Mouse (Mus musculus): ENCODE data around the gene Elf1. TPM values are rescaled to one million over a fixed set of nuclear protein-coding genes. Genes with fewer than 3 reads are reported as not detected.
A peak's percentile ranks its signal among the peaks of the same experiment; 100 is the strongest.

Elf1 gene
- polyA plus RNA-seq, 1 experiment from 2014 or later, result 3.7 TPM

- H3K4me2 ChIP-seq (ENCODE audit: low read length), result peak overlapping the region; percentile 64
- H3K27me3 ChIP-seq (ENCODE audit: control insufficient read depth, insufficient read depth, low read length), result no peaks in the 10 kb centered on the region
- H3K4me1 ChIP-seq (ENCODE audit: control insufficient read depth, insufficient read depth, low read length), result peaks cover 16% of the 10 kb centered on the region
- DNase-seq (no peak), ATAC-seq (ENCODE audit: low FRiP score, low TSS enrichment) (no peak)
- peak overlapping the region; percentile 52 for H3K4me3 ChIP-seq (replicated peaks; ENCODE audit: low read depth, low read length)
- no peaks in the 10 kb centered on the region for H3K36me3 ChIP-seq (ENCODE audit: control insufficient read depth, insufficient read depth, low read length)
- H3K27ac ChIP-seq (replicated peaks; ENCODE audit: low read depth, low read length), result peak overlapping the region; percentile 95
- H3K9me3 ChIP-seq (ENCODE audit: control insufficient read depth, low read length), result no peaks in the 10 kb centered on the region
- peak overlapping the region; percentile 54 for H3K9ac ChIP-seq (replicated peaks; ENCODE audit: low read length)
- WGBS, result 37% methylated on average over 16 of the region's 16 CpGs
Measured at GRCm38 (mm10) chr14:79586499-79587138, 105.6 kb downstream of the Elf1 start.

GRCm38 (mm10) chr14:79587139-79587851 lies 106.3 kb downstream of the Elf1 start, which contains the start of gene Sugt1:
TSS of gene Sugt1 (plus strand) at chr14:79587691.
- under 1% methylated on average over 59 of the region's 60 CpGs for WGBS
- ATAC-seq (ENCODE audit: low FRiP score, low TSS enrichment), result peak; percentile 99

GRCm38 (mm10) chr14:79587852-79588229 lies 106.8 kb downstream of the Elf1 start:
- no peaks in the 10 kb centered on the region for H3K27me3 ChIP-seq (ENCODE audit: control insufficient read depth, insufficient read depth, low read length)
- peak overlapping the region; percentile 64 for H3K4me2 ChIP-seq (ENCODE audit: low read length)
- WGBS, result 2% methylated on average over 9 of the region's 9 CpGs
- H3K4me1 ChIP-seq (ENCODE audit: control insufficient read depth, insufficient read depth, low read length), result peaks cover 16% of the 10 kb centered on the region
- ATAC-seq (ENCODE audit: low FRiP score, low TSS enrichment), result peak; percentile 40; the same call in 1 of the 2 replicates
- no peaks in the 10 kb centered on the region for H3K9me3 ChIP-seq (ENCODE audit: control insufficient read depth, low read length)
- H3K9ac ChIP-seq (replicated peaks; ENCODE audit: low read length), result peak overlapping the region; percentile 54
- no peaks in the 10 kb centered on the region for H3K36me3 ChIP-seq (ENCODE audit: control insufficient read depth, insufficient read depth, low read length)
- peak overlapping the region; percentile 52 for H3K4me3 ChIP-seq (replicated peaks; ENCODE audit: low read depth, low read length)
- DNase-seq, result no peak
- peak overlapping the region; percentile 95 for H3K27ac ChIP-seq (replicated peaks; ENCODE audit: low read depth, low read length)

More at GRCm38 (mm10) chr14:79587139-79587851, 106.3 kb downstream of the Elf1 start, which contains the start of gene Sugt1:
- Histone ChIP-seq H3K9ac (replicated peaks; ENCODE audit: low read length) (peak within 1 kb of the TSS; percentile 54), H3K27ac (replicated peaks; ENCODE audit: low read depth, low read length) (peak within 1 kb of the TSS; percentile 95), H3K27me3 (ENCODE audit: control insufficient read depth, insufficient read depth, low read length) (no peaks in the 10 kb centered on the region), H3K4me1 (ENCODE audit: control insufficient read depth, insufficient read depth, low read length) (peaks cover 16% of the 10 kb centered on the region), H3K4me3 (replicated peaks; ENCODE audit: low read depth, low read length) (peak within 1 kb of the TSS; percentile 52), H3K36me3 (ENCODE audit: control insufficient read depth, insufficient read depth, low read length) (no peaks in the 10 kb centered on the region), H3K9me3 (ENCODE audit: control insufficient read depth, low read length) (no peaks in the 10 kb centered on the region), H3K4me2 (ENCODE audit: low read length) (peak within 1 kb of the TSS; percentile 64)
- peak; percentile 98 for DNase-seq

- no peak for DNase-seq
- 89% methylated on average over 9 of the region's 9 CpGs for WGBS
Measured at GRCm38 (mm10) chr14:79588534-79588951, 107.5 kb downstream of the Elf1 start.

GRCm38 (mm10) chr14:79589401-79589800 lies 108.4 kb downstream of the Elf1 start:
- no peaks in the 10 kb centered on the region for H3K9me3 ChIP-seq (ENCODE audit: control insufficient read depth, low read length)
- no peak overlapping the region for H3K9ac ChIP-seq (replicated peaks; ENCODE audit: low read length)
- peaks cover 16% of the 10 kb centered on the region for H3K4me1 ChIP-seq (ENCODE audit: control insufficient read depth, insufficient read depth, low read length)
- H3K4me2 ChIP-seq (ENCODE audit: low read length), result peak overlapping the region; percentile 64; the same call in 1 of the 2 replicates
- no peak for ATAC-seq (ENCODE audit: low FRiP score, low TSS enrichment)
- no peaks in the 10 kb centered on the region for H3K27me3 ChIP-seq (ENCODE audit: control insufficient read depth, insufficient read depth, low read length)
- H3K4me3 ChIP-seq (replicated peaks; ENCODE audit: low read depth, low read length), result no peak overlapping the region
- WGBS, result 95% methylated on average over 6 of the region's 6 CpGs
- no peak overlapping the region for H3K27ac ChIP-seq (replicated peaks; ENCODE audit: low read depth, low read length)
- H3K36me3 ChIP-seq (ENCODE audit: control insufficient read depth, insufficient read depth, low read length), result peaks cover under 1% of the 10 kb centered on the region; the same call in 1 of the 2 replicates
- DNase-seq, result no peak

More at GRCm38 (mm10) chr14:79588534-79588951, 107.5 kb downstream of the Elf1 start:
- Histone ChIP-seq H3K4me1 (ENCODE audit: control insufficient read depth, insufficient read depth, low read length) (peaks cover 16% of the 10 kb centered on the region), H3K27ac (replicated peaks; ENCODE audit: low read depth, low read length) (no peak overlapping the region), H3K9ac (replicated peaks; ENCODE audit: low read length) (0 out of 2 replicates have a peak overlapping the region, but pooled peaks have one; percentile 54), H3K4me2 (ENCODE audit: low read length) (peak overlapping the region; percentile 64), H3K4me3 (replicated peaks; ENCODE audit: low read depth, low read length) (peak overlapping the region; percentile 52), H3K27me3 (ENCODE audit: control insufficient read depth, insufficient read depth, low read length) (no peaks in the 10 kb centered on the region), H3K36me3 (ENCODE audit: control insufficient read depth, insufficient read depth, low read length) (no peaks in the 10 kb centered on the region), H3K9me3 (ENCODE audit: control insufficient read depth, low read length) (no peaks in the 10 kb centered on the region)
- no peak for ATAC-seq (ENCODE audit: low FRiP score, low TSS enrichment)

- peaks cover 13% of the 10 kb centered on the region for H3K36me3 ChIP-seq (ENCODE audit: control insufficient read depth, insufficient read depth, low read length)
- H3K9me3 ChIP-seq (ENCODE audit: control insufficient read depth, low read length), result no peaks in the 10 kb centered on the region
- 97% methylated on average over 8 of the region's 8 CpGs for WGBS
- peaks cover 16% of the 10 kb centered on the region for H3K4me1 ChIP-seq (ENCODE audit: control insufficient read depth, insufficient read depth, low read length)
- H3K4me3 ChIP-seq (replicated peaks; ENCODE audit: low read depth, low read length), result no peak overlapping the region
- H3K27me3 ChIP-seq (ENCODE audit: control insufficient read depth, insufficient read depth, low read length), result no peaks in the 10 kb centered on the region
- H3K27ac ChIP-seq (replicated peaks; ENCODE audit: low read depth, low read length), result no peak overlapping the region
- H3K9ac ChIP-seq (replicated peaks; ENCODE audit: low read length), result no peak overlapping the region
- no peak overlapping the region for H3K4me2 ChIP-seq (ENCODE audit: low read length)
- ATAC-seq (ENCODE audit: low FRiP score, low TSS enrichment) (no peak), DNase-seq (no peak)
Measured at GRCm38 (mm10) chr14:79590916-79591315, 109.9 kb downstream of the Elf1 start.

- no peak overlapping the region for H3K4me3 ChIP-seq (replicated peaks; ENCODE audit: low read depth, low read length)
- DNase-seq (no peak), ATAC-seq (ENCODE audit: low FRiP score, low TSS enrichment) (no peak)
- H3K27ac ChIP-seq (replicated peaks; ENCODE audit: low read depth, low read length), result no peak overlapping the region
- peaks cover 13% of the 10 kb centered on the region for H3K4me1 ChIP-seq (ENCODE audit: control insufficient read depth, insufficient read depth, low read length)
- 86% methylated on average over 2 of the region's 2 CpGs for WGBS
- no peak overlapping the region for H3K9ac ChIP-seq (replicated peaks; ENCODE audit: low read length)
- no peak overlapping the region for H3K4me2 ChIP-seq (ENCODE audit: low read length)
- no peaks in the 10 kb centered on the region for H3K9me3 ChIP-seq (ENCODE audit: control insufficient read depth, low read length)
- peaks cover 20% of the 10 kb centered on the region for H3K36me3 ChIP-seq (ENCODE audit: control insufficient read depth, insufficient read depth, low read length)
- no peaks in the 10 kb centered on the region for H3K27me3 ChIP-seq (ENCODE audit: control insufficient read depth, insufficient read depth, low read length)
Measured at GRCm38 (mm10) chr14:79591611-79592010, 110.6 kb downstream of the Elf1 start.

- H3K36me3 ChIP-seq (ENCODE audit: control insufficient read depth, insufficient read depth, low read length), result peaks cover 39% of the 10 kb centered on the region
- no peak overlapping the region for H3K27ac ChIP-seq (replicated peaks; ENCODE audit: low read depth, low read length)
- ATAC-seq (ENCODE audit: low FRiP score, low TSS enrichment) (no peak), DNase-seq (no peak)
- 85% methylated on average over 5 of the region's 5 CpGs for WGBS
- H3K4me1 ChIP-seq (ENCODE audit: control insufficient read depth, insufficient read depth, low read length), result peaks cover 2% of the 10 kb centered on the region; the same call in 1 of the 2 replicates
- no peaks in the 10 kb centered on the region for H3K27me3 ChIP-seq (ENCODE audit: control insufficient read depth, insufficient read depth, low read length)
- no peak overlapping the region for H3K4me2 ChIP-seq (ENCODE audit: low read length)
- no peak overlapping the region for H3K9ac ChIP-seq (replicated peaks; ENCODE audit: low read length)
- H3K4me3 ChIP-seq (replicated peaks; ENCODE audit: low read depth, low read length), result no peak overlapping the region
- H3K9me3 ChIP-seq (ENCODE audit: control insufficient read depth, low read length), result no peaks in the 10 kb centered on the region
Measured at GRCm38 (mm10) chr14:79594069-79594468, 113.1 kb downstream of the Elf1 start.

All from midbrain, embryonic 14.5 days (tissue).